Mouse (Mus musculus): Measurements from ENCODE around the gene Hist1h3e.

GRCm38 (mm10) chr13:23518885-23519284 is 43.3 kb downstream of the Hist1h3e start:
- no peak for TF ChIP-seq CTCF (IDR thresholded peaks at IDR 0.05; ENCODE audit: low read depth, low read length)
- TF ChIP-seq POLR2A (IDR thresholded peaks at IDR 0.05; ENCODE audit: insufficient read depth, low read length): no peak

Measured in ES-Bruce4 (cell line).